Mouse (Mus musculus) liver, embryonic 15.5 days (tissue): Measurements from ENCODE around the gene Ush2a. TPM values are rescaled to one million over a fixed set of nuclear protein-coding genes. Genes with fewer than 3 reads are reported as not detected.

Experiments
- ATAC-seq: fragments of 200-750 bp; cut with Nextera tagmentation; 2 replicates; pipeline ENCODE4 v1.8.0; 2017; ENCODE audit warnings: moderate number of reproducible peaks, mild to moderate bottlenecking, moderate library complexity; ENCODE audit not compliant: insufficient read depth
- H3K27ac ChIP-seq: fragments of 300-500 bp; sonication (generic); replicated peaks from 2 replicates; pipeline ENCODE4 v1.5.1; 2015; ENCODE audit warnings: mild to moderate bottlenecking, inconsistent platforms
- H3K27me3 ChIP-seq: fragments of 300-500 bp; sonication (generic); 2 replicates; pipeline ENCODE4 v1.6.1; 2015; ENCODE audit warnings: mild to moderate bottlenecking, inconsistent platforms
- H3K36me3 ChIP-seq: fragments of 300-500 bp; sonication (generic); replicated peaks from 2 replicates; pipeline ENCODE4 v1.6.1; 2015; ENCODE audit warnings: moderate library complexity, mild to moderate bottlenecking, inconsistent platforms
- H3K4me1 ChIP-seq: fragments of 300-500 bp; sonication (generic); replicated peaks from 2 replicates; pipeline ENCODE4 v1.6.1; 2015; ENCODE audit warnings: inconsistent platforms
- H3K4me2 ChIP-seq: fragments of 300-500 bp; sonication (generic); 2 replicates; pipeline ENCODE4 v1.6.1; 2015; ENCODE audit warnings: moderate library complexity, mild to moderate bottlenecking, inconsistent platforms
- H3K4me3 ChIP-seq: fragments of 300-500 bp; sonication (generic); replicated peaks from 2 replicates; pipeline ENCODE4 v1.5.1; 2015; ENCODE audit warnings: mild to moderate bottlenecking, inconsistent platforms
- H3K9ac ChIP-seq: fragments of 300-500 bp; sonication (generic); 2 replicates; pipeline ENCODE4 v1.6.1; 2015; ENCODE audit warnings: moderate library complexity, mild to moderate bottlenecking, inconsistent platforms
- H3K9me3 ChIP-seq: fragments of 300-500 bp; sonication (generic); replicated peaks from 2 replicates; pipeline ENCODE4 v1.6.1; 2016; ENCODE audit warnings: inconsistent platforms
- WGBS: fragments of 180-500 bp; shearing (Covaris S2); methylation state at CpG from one replicate; pipeline ENCODE4 v1.1.7; 2015; ENCODE audit warnings: mixed read lengths; ENCODE audit not compliant: insufficient replicate concordance; 5-methylcytosine and 5-hydroxymethylcytosine counted together
- polyA plus RNA-seq: library from polyadenylated mRNA; unstranded; fragments of >200 nt; fragmentation: Nextera tagmentation; extraction: Ambion mirVana; gene quantifications from 2 replicates; pipeline ENCODE4 v1.2.1, GENCODE M21; 2015

The Ush2a gene
- polyA plus RNA-seq, 1 experiment from 2014 or later: not detected

- no peak for ATAC-seq
- no peaks in the 10 kb centered on the region for H3K9me3 ChIP-seq
Measured at GRCm38 (mm10) chr1:188952501-188952900, 690.7 kb downstream of the Ush2a start.

GRCm38 (mm10) chr1:188973078-188973477, 711.3 kb downstream of the Ush2a start:
- Histone ChIP-seq H3K4me3 (no peak overlapping the region), H3K27me3 (no peaks in the 10 kb centered on the region), H3K9ac (peak overlapping the region; percentile 46; the same call in 1 of the 2 replicates), H3K27ac (peak overlapping the region; percentile 96), H3K4me2 (peak overlapping the region; percentile 47), H3K36me3 (peaks cover 76% of the 10 kb centered on the region), H3K4me1 (peaks cover 31% of the 10 kb centered on the region), H3K9me3 (no peaks in the 10 kb centered on the region)
- peak; percentile 95 for ATAC-seq
- WGBS: 38% methylated on average over 6 of the region's 6 CpGs

More at GRCm38 (mm10) chr1:188952501-188952900, 690.7 kb downstream of the Ush2a start:
- Histone ChIP-seq H3K4me2 (no peak overlapping the region), H3K9ac (no peak overlapping the region), H3K36me3 (no peaks in the 10 kb centered on the region), H3K27ac (no peak overlapping the region), H3K4me1 (no peaks in the 10 kb centered on the region; the same call in 1 of the 2 replicates), H3K4me3 (no peak overlapping the region), H3K27me3 (peaks cover 8% of the 10 kb centered on the region; the same call in 1 of the 2 replicates)
- WGBS: 53% methylated on average over 4 of the region's 4 CpGs

- Histone ChIP-seq H3K36me3 (peaks cover 76% of the 10 kb centered on the region), H3K27ac (peak overlapping the region; percentile 96), H3K9ac (no peak overlapping the region), H3K4me3 (no peak overlapping the region), H3K27me3 (no peaks in the 10 kb centered on the region), H3K9me3 (no peaks in the 10 kb centered on the region), H3K4me1 (peaks cover 31% of the 10 kb centered on the region), H3K4me2 (peak overlapping the region; percentile 47)
- WGBS: 79% methylated on average over 16 of the region's 16 CpGs
- peak; percentile 58 for ATAC-seq
Measured at GRCm38 (mm10) chr1:188973926-188974325, 712.1 kb downstream of the Ush2a start.

DNA sequence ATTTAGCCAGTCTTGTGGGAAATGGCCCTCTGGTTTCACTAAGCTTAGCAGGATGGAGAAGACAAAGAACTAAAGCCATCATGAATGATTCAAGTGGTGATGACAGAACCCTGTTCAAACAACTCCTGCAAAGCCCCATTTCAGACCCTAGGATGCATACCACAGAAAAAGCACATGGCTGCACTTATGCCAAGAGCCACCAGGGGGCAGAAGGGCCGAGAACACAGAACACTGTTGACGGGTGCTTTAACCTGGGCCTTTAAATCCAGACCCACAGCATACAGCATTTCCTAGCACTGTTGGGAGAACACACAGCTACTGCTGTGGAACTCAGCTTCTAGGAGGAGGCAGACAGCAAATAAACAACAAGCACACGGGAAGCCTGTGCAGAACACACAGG, 718.2 kb downstream of the Ush2a start:
- WGBS: 20% methylated on average over 3 of the region's 3 CpGs
- Histone ChIP-seq H3K27me3 (no peaks in the 10 kb centered on the region), H3K4me3 (no peak overlapping the region), H3K4me1 (peaks cover 5% of the 10 kb centered on the region; the same call in 1 of the 2 replicates), H3K36me3 (peaks cover 79% of the 10 kb centered on the region), H3K27ac (peak overlapping the region; percentile 70; the same call in 1 of the 2 replicates), H3K9me3 (no peaks in the 10 kb centered on the region), H3K9ac (no peak overlapping the region), H3K4me2 (no peak overlapping the region)
- ATAC-seq: peak; percentile 68; the same call in 1 of the 2 replicates

GRCm38 (mm10) chr1:188993218-188993617, 731.4 kb downstream of the Ush2a start:
- Histone ChIP-seq H3K36me3 (peaks cover 82% of the 10 kb centered on the region), H3K27me3 (no peaks in the 10 kb centered on the region), H3K27ac (no peak overlapping the region), H3K4me1 (no peaks in the 10 kb centered on the region; the same call in 1 of the 2 replicates), H3K9ac (no peak overlapping the region), H3K4me2 (no peak overlapping the region), H3K4me3 (no peak overlapping the region), H3K9me3 (no peaks in the 10 kb centered on the region)
- 43% methylated on average over 4 of the region's 4 CpGs for WGBS
- ATAC-seq: no peak

DNA sequence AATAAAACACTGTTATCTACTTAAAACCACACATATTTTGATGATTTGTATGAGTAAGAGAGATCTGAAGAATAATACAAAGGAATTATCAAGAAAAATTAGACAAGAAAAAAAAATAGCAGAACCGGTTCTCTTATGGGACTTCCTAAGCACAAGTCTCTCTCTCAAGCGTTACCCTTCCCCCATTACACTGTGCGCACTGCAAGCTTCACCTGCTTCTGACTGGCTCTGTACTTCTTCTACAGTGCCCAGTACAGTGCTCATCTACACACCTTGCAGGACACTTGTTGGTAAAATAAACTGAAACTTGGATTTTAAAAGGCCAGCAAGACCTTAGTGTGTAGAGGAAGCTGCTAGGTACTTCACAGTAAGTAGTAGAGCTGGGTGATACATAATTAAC, 736.1 kb downstream of the Ush2a start:
- H3K9me3 ChIP-seq: no peaks in the 10 kb centered on the region
- no peaks in the 10 kb centered on the region; the same call in 1 of the 2 replicates for H3K4me1 ChIP-seq
- H3K36me3 ChIP-seq: peaks cover 75% of the 10 kb centered on the region
- no peak overlapping the region for H3K27ac ChIP-seq
- H3K4me3 ChIP-seq: no peak overlapping the region
- no peak overlapping the region for H3K4me2 ChIP-seq
- H3K9ac ChIP-seq: no peak overlapping the region
- WGBS: 87% methylated on average over 3 of the region's 3 CpGs
- H3K27me3 ChIP-seq: no peaks in the 10 kb centered on the region
- no peak for ATAC-seq

GRCm38 (mm10) chr1:188999981-189000380, 738.2 kb downstream of the Ush2a start:
- no peak overlapping the region for H3K4me2 ChIP-seq
- no peak overlapping the region for H3K9ac ChIP-seq
- no peak for ATAC-seq
- H3K9me3 ChIP-seq: no peaks in the 10 kb centered on the region
- H3K27me3 ChIP-seq: no peaks in the 10 kb centered on the region
- no peaks in the 10 kb centered on the region for H3K4me1 ChIP-seq
- H3K27ac ChIP-seq: no peak overlapping the region
- H3K4me3 ChIP-seq: no peak overlapping the region
- 79% methylated on average over 10 of the region's 10 CpGs for WGBS
- peaks cover 65% of the 10 kb centered on the region for H3K36me3 ChIP-seq

DNA sequence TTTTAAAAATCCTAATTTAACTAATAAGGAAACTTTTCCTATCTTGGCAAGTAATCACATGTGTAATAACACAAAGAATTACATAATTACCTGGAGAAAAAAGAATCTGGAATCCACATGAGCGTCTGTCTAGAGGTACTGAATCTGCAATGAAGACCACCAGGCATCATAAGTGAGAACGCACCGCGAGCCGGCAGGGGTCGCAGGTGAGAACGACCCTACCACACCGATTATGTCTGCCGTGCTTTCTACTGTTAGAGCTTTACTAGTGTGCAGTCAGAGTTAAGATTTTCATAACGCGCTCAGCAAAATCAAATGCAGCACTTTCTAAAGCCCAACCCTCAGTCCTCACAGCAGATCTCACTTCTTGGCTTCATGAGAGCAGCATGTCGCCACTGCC, 740.0 kb downstream of the Ush2a start:
- peaks cover 51% of the 10 kb centered on the region for H3K36me3 ChIP-seq
- peaks cover 17% of the 10 kb centered on the region for H3K4me1 ChIP-seq
- no peak overlapping the region for H3K9ac ChIP-seq
- no peak overlapping the region for H3K4me3 ChIP-seq
- no peak for ATAC-seq
- no peaks in the 10 kb centered on the region for H3K9me3 ChIP-seq
- WGBS: 85% methylated on average over 12 of the region's 12 CpGs
- no peaks in the 10 kb centered on the region for H3K27me3 ChIP-seq
- H3K27ac ChIP-seq: no peak overlapping the region
- H3K4me2 ChIP-seq: no peak overlapping the region

DNA sequence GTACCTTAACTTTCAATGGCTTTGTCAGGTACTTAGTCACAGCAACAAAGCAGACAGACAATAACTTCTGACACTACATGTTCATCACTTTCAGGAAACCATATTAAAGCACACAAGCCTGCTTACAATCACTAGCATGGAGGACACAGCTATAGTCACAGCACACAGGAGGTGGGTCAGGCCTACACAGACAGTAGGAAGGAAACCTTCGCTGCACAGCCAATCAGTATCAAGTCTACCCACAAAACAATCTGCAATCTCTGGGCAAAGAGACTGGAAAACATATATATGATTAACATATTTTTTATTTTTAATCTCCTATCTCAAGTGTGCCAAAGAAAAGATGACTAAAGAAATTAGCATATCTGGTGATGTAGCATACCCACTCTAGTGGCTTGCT, 743.0 kb downstream of the Ush2a start:
- Histone ChIP-seq H3K36me3 (peaks cover 23% of the 10 kb centered on the region), H3K4me3 (no peak overlapping the region), H3K4me2 (no peak overlapping the region), H3K27me3 (no peaks in the 10 kb centered on the region), H3K27ac (no peak overlapping the region), H3K9ac (no peak overlapping the region), H3K9me3 (no peaks in the 10 kb centered on the region), H3K4me1 (peaks cover 25% of the 10 kb centered on the region)
- ATAC-seq: no peak
- 83% methylated on average over 1 of the region's 1 CpGs for WGBS

DNA sequence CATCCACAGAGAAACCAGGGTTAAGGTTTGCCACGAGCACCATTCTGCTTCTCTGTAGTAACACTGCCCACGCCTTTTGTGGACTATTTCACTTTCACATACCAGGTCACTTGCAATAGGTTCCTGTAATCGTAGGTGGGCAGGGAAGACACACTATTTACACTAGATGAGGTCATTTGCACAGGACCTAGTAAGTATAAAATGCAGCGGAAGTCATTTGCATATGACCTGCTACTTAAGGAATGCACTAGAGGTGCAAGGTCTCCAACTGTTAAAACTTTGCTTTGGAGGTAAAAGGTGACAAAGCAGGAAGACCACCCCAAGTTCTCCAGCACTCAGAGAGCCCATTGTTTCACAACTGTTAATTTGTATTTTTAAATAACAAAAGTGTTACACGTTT, 744.4 kb downstream of the Ush2a start:
- H3K4me3 ChIP-seq: peak overlapping the region; percentile 93
- 47% methylated on average over 5 of the region's 5 CpGs for WGBS
- H3K4me1 ChIP-seq: peaks cover 25% of the 10 kb centered on the region
- H3K36me3 ChIP-seq: peaks cover 10% of the 10 kb centered on the region
- H3K27me3 ChIP-seq: peaks cover under 1% of the 10 kb centered on the region; the same call in 1 of the 2 replicates
- no peaks in the 10 kb centered on the region for H3K9me3 ChIP-seq
- H3K4me2 ChIP-seq: peak overlapping the region; percentile 87
- 0 out of 2 replicates have a peak overlapping the region, but pooled peaks have one; percentile 87 for H3K9ac ChIP-seq
- no peak overlapping the region for H3K27ac ChIP-seq
- no peak for ATAC-seq

DNA sequence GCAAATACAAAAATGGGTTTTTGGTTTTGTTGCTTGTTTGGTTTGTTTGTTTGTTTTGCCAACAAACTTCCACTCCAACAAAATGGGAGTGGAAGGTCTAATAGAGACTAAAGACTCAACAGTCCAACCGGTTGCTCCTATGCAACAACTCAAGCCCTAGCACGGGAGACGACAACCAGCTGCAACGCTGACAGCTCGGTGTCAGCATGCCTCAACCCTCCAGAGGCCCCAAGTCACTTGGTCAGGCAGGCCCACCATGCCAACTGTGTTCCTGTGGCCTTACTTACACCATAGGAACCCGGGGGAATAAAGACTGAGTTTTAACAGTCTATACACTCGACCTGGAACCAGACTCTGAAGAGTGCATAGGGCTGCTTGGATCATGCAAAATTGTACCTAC, 745.0 kb downstream of the Ush2a start:
- H3K4me2 ChIP-seq: peak overlapping the region; percentile 87
- peaks cover 25% of the 10 kb centered on the region for H3K4me1 ChIP-seq
- H3K27me3 ChIP-seq: peaks cover 6% of the 10 kb centered on the region
- H3K27ac ChIP-seq: peak overlapping the region; percentile 54
- H3K4me3 ChIP-seq: peak overlapping the region; percentile 93
- no peaks in the 10 kb centered on the region for H3K9me3 ChIP-seq
- H3K36me3 ChIP-seq: peaks cover 10% of the 10 kb centered on the region
- peak overlapping the region; percentile 87 for H3K9ac ChIP-seq
- no peak for ATAC-seq
- 3% methylated on average over 7 of the region's 7 CpGs for WGBS
